Mouse (Mus musculus): Measurements from ENCODE around the gene Retreg1. TPM values are rescaled to one million over a fixed set of nuclear protein-coding genes. Genes with fewer than 3 reads are reported as not detected.

Retreg1 gene
- total RNA-seq (2021) = 100 to 1,000 TPM; 294 to 314 TPM
- long read RNA-seq, experiment 1, transcript Retreg1-205 (7 exons, 3,200 nt) = major isoform, 161 of 195 reads
- long read RNA-seq, experiment 1, partial matches to known transcripts = 20 of 195 reads
- long read RNA-seq, experiment 1, other reads (novel, unspliced or antisense) = 7 of 195 reads
- long read RNA-seq, experiment 2, transcript Retreg1-205 (7 exons, 3,200 nt) = major isoform, 86 of 97 reads
- long read RNA-seq, experiment 2, partial matches to known transcripts = 8 of 97 reads
- long read RNA-seq, experiment 2, other reads (novel, unspliced or antisense) = 0 of 97 reads

DNA sequence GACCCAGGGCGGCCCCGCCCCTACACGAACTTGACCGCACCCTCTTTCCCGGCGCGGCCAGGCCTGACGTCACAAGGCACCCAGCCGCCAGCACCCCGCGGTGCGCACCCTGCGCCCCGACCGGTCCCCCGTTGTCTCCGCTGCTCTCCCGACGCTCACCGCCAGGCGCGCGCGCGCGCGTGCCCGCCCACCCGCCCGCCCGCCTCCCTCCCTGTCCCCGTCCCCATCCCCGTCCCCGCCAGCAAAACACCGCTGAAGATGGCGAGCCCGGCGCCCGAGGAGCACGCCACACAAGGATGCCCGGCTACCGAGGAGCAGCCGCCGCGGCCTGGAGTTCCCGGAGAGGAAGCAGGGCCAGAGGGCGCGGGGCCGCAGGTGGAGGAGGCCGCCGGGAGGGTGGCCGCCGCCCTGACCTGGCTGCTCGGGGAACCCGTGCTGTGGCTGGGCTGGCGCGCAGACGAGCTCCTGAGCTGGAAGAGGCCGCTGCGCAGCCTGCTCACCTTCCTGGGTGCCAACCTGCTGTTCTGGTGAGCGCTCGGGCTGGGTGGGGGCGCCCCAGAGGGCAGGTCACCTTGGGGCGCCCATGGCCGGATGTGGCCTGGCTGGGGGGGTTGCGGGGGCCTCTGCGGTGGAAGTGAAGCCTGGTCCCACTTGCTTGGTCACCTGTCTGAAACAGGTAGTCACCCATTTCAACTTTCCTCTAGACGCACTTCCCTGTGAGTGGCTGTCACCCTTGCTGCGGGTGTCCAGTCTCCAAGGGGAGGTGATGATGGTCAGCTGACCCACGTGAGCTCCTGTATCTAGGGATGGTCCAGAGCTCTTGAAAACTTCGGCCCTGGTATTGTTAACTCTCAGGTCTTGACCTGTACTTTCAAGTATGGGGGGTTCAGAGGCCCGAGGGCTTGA is at the start of gene Retreg1:
Gene Retreg1 (plus strand): TSS at position 95 of the 906 bp plus-strand sequence.
- peak; percentile 84 to 87 for DNase-seq

DNA sequence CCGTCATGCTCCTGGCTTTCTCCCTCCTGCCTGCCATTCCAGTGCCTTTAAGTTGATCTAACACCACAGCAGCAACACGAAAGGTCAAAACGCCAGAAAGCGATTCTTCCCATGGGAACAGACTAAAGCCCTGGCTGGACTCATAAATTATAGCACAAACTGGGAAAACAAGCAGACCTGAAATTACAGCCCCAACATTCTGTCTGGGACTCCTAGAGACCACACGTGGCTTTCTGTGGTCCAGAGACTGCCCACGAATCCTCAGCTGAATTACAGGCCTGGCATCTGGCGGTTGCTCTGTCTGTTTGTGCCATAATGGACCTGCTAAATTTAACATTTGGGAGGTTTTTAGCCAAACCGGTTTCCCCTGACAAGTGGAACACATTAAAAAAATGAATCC is 48.9 kb upstream of the Retreg1 start:
- DNase-seq = no peak

DNA sequence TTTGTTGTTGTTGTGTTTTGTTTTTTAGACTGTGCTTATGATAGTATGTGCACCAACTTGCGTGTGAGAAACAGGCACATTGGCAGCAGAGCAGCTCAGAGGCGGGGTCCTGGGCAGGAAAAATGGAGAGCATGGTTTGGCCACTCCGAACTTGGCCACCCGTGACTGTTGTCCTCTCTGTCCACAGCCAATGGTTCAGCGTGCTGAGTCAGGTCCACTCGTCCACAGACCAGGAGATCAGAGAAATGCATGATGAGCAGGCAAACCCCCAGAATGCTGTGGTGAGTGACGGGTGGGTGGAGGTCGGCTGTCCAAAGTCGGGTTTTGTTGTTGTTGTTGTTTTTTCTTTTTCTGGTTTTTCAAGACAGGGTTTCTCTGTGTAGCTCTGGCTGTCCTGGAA is 47.5 kb upstream of the Retreg1 start:
- no peak for DNase-seq

DNA sequence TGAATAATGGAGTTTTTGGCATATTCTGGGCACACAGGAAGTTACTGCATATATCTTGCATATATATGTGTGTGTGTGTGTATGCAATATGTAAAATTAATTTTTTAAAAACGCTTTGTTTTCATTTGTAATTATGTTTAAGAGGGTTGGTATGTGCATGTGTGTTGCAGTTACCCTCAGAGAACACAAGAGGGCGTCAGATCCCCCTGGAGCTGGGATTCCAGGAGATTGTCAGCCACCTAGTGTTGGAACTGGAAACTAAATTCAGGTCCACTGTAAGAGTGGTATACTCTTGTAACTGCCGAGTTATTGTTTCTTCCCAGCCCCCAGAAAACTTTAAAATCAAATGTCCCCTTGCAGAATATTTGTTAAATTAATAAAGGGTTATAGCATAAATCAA is 46.6 kb upstream of the Retreg1 start:
- no peak for DNase-seq

DNA sequence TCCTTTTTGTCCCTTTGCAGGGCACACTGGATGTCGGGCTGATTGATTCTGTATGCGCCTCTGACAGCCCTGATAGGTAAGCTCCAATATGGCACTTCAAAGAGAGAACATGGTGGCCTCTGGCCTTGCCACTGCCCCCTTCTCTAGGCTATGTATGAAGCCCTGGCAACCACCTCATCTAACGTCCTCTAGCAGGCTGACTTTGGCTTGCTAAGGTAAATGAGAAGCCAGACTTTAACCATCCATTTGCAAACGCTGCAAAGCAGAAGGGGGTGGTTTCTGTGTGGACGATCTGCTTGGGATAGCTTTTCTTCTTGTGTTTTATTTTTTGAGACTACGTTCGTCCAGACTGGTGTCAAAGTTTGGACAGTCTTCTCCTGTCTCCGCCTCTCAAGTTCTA is 45.8 kb upstream of the Retreg1 start:
- no peak for DNase-seq

DNA sequence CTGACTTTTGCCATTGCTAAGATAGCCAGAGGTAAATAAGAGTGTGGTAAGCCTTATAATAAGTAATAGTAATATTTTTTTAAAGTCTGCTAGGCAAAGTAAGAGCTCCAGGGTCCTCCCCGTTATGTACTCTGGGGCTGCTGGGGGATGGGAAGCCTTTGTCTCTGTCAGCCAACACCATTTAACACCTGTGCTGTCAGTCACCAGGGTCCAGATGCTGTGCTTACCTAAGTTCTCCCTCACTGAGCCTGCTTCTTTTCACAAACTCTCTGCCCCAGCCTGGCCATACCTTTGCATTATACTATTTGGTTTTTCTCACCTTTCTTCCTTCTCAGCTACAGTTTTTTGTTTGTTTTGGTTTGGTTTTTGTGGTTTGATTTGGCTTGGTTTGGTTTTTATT is 45.1 kb upstream of the Retreg1 start:
- no peak for DNase-seq

DNA sequence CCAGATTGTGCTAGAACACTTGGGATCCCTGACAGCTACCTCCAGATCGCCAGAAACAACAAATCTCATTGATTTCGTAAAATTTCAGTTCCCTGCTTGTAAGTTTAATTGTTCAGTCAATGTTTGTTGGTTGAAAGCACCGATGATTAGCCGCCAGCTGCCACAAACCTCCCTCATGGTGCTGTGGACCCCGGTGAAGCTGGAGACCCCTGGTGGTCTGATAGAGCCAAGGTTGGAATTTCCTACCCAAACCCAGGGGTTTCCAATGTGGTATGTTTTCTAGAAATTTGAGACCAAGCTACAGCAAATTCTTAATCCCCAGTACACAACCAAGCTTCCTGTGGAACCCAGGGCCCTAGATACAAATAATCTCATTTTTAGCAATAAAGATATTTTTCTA is 41.3 kb upstream of the Retreg1 start:
- DNase-seq = no peak

DNA sequence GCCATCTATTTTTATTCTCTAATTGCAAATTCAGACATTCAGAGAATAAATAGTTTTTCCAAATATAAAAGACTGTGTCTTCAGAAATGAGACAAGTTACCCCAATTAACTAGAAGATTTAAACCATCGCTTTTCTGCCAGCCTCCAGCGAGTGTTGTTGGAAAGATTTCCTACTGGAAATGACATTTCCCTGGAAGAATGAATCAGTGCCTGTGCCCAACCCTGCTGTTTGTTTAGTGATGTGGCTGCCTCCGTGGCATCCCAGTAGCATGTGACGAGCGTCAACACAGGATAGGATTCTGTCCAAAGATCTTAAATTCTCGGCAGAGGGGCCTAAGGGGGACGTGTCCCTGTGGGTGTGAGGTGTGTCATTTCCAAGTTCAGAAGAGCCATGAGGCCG is 40.8 kb upstream of the Retreg1 start:
- DNase-seq = no peak

DNA sequence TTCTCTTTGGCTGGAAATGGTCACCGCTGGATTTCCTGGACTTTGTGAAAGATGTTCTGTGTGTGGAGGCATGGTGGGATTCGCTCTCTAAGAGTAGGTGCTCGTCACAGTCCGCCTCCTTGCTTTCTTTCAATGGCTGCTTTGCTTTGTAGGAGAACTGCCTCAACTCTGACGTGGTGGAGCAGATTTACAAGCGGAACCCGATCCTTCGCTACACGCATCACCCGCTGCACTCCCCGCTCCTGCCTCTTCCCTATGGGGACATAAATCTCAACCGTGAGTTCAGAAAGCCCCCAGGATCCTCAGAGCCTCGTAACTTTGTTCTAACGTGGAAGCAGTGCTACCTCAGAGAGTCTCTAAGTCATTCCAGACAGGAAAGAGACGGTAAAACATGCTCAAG is 39.9 kb upstream of the Retreg1 start:
- DNase-seq = no peak

DNA sequence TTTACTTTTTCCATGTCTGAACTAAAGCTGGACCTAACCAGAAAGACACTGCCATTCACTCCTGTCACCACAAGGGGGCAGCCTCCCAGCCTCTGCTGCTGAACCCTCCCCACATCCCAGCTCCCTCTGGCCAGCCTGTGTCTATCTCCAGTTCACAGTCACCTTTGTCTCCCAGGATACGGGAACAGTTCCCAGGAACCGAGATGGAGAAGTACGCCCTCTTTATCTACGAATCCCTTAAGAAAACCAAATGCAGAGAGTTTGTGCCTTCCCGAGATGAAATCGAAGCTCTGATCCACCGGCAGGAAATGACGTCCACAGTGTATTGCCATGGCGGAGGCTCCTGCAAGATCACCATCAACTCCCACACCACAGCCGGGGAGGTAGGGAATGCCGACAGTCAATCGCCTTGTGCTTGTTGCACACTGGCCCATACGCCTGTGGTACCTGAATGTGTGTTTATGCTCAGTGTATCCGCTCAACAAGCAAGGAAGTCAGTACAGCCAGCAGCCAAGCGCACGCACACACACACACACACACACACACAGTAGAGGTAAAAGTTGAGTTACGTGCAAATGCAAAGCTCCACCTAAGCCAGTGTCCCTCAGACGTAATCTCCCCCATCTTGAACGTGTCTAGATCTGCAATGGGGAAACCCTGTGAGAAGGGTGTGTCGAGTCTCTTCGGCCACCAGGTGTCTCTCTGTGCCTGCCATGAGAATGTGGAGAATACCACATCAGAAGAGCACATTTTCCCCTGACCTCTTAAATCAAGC is 37.5 kb upstream of the Retreg1 start:
- peak; percentile 67 to 81 for DNase-seq

DNA sequence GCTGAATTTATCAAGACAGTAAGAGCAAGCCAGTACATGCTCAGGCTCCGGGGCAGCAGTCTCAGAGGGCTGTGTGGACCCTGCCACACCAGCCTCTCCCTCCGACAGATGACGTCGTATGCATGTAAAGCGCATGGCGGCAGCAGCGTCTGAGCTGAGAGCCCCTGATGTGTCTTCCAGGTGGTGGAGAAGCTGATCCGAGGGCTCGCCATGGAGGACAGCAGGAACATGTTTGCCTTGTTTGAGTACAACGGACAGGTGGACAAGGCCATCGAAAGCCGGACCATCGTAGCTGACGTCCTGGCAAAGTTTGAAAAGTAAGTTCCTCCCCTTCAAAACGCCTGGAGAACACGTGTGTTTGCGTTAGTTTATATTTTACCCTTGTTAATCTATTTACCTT is 36.6 kb upstream of the Retreg1 start:
- no peak for DNase-seq

DNA sequence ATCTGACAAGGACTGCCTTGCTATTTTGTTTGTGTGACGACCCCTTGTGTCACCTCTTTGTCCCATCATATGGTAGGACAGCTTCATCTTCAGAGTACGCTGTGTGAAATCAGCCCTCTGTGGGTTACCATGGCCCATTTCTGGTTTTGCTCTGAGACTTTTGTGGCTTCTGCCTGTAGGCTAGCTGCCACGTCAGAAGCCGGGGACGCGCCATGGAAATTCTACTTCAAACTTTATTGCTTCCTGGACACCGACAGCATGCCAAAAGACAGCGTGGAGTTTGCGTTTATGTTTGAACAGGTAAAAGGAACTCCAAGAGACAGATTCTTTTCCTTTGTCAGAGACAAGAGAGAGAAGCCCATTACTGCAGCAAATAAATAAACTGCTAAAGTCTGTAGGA is 36.1 kb upstream of the Retreg1 start:
- no peak for DNase-seq

DNA sequence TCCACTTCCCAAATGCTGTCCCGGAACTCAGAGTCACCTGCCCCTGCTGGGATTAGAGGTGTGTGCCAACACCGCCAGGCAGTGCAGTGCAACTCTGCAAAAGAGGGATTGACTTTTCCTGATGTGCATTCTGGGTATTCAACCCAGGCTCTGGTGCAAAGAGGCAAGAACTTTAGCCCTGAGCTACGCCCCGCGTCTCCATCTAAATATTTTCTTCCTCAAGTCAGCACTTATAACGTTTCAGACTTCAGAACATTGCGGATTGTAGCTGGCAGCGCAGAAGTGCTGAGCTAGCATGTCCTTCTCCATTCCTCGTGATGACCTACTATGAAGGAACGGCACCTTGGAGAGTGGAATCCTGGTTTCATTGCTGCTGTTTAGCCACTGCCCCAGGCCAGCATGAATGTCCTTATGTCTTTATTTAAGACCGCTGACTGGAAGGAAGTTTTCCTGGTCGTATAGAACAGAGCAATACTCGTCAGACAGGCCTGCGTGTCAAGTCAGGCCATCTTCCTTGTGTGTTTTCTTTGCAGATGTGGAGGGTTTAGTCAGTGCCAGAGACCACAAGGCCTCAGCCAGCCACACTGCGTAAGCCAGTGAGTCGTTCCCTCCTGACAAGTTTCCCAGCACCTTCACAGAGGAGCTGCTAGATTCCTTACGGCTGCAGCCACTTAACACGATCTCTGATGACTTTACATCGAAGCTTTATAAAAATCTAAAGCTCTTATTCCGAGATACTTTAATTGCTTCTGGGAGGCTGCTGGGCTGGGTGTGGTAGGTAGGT is 34.1 kb upstream of the Retreg1 start:
- DNase-seq = no peak

DNA sequence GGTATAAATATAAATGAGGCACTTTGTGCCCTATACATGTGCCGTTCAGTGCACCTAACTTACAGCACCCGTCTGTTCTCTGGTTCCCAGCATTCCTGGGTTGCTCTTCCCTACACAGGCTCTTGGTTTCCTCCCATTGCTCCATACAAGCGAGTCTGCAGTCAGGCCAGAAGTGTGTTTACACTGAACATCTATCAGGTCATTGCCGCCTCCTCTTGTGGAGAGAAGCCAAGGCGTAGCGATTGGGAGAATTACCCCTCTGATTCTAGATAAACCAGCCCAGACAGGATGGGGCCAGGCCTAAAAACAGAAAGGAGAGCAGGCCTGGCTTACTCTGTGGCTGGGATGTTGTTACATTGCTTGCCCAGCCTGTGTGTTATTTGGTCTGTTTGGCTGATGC is 33.3 kb upstream of the Retreg1 start:
- DNase-seq = no peak

DNA sequence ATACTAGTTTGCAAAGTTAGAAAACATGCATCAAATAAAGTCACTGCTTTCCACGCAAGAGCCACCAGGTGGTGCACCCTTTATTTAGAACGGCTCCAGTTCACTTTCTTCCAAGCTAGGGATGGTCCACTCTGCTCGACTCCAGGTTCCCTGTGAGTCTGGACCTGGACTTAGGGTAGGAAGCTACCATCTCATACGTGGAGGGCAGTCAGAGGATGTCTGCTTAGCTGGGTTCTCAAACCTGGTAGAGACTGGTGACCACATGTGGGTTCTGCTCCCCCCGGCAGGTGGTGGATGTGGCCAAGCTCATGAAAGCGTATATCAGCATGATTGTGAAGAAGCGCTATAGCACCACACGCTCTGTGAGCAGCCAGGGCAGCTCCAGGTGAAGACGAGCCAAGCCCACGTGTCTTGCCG is 31.1 kb upstream of the Retreg1 start:
- DNase-seq = peak in 1 of 2 experiments; percentile 38

DNA sequence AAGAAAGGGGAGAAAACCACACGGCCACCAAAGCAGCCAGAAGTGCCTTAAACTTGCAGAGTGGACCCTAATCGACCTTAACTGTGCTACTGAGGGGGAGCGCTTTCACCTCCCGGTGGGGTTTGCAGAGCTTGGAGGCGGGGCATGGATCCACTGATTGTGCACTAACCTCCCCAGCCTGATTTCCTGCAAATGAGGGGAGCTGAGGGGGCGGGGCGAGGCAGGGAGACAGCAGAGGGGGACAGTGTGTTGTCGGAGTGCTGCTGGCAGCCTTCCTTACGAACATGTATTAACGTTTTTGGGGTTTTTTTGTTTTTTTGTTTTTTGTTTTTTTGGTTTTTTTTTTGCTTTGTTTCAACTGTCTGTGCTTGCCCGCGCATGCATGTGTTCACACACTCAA is 30.5 kb upstream of the Retreg1 start:
- no peak for DNase-seq

DNA sequence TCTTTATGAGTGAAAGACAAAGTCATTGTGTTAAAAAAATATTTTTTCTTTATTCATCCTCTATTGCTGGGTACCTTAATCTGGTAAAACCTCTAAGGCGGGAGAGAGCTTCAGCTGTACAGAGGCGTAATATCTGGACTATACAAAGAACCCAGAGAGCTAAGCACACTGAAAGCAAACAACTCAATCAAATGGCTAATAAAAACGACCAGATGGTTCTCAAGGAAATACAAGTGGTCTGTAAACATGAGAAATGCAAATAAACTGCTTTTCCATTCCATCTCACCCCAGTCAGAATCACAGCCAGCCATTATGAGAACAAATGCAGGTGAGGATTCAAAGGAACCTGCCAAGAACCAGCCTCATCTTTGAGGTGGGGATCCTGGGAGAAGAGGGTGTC is 28.4 kb upstream of the Retreg1 start:
- no peak for DNase-seq

DNA sequence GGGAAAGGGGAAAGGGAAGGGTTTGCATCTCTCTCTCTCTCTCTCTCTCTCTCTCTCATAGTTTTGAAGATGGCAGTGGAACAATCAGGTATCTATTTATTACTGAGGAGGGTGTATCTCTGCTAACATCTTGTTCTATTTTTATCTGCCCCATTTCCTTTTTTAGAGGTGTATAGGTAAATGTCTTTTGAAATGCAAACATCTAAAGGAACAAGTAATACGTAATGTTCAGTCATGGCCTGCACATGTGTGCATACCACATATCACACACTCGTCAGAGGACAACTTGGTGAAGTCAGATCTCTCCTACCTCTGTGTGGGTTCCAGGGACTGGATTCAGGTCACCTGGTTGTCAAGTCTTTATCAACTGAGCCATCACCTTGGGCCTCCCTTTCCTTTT is 25.8 kb upstream of the Retreg1 start:
- no peak for DNase-seq

DNA sequence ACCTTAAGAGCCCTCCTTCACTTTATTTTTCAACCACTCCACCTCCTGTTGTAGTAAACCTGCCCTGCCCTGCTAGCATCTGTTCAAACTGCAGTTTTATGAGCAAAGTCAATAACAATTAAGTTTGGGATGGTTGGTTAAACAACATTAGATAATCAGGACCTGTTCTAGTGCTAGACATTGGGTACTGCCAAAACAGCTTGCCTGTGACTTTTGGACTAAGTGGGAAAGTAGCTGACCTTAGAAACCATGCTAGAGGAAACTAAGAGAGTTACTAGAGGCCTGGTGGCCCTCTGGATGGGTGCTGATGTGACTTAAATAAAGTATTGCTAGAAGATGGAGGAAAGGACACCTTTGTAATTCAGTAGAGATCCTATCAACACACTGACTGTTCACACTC is 21.0 kb upstream of the Retreg1 start:
- DNase-seq = no peak

DNA sequence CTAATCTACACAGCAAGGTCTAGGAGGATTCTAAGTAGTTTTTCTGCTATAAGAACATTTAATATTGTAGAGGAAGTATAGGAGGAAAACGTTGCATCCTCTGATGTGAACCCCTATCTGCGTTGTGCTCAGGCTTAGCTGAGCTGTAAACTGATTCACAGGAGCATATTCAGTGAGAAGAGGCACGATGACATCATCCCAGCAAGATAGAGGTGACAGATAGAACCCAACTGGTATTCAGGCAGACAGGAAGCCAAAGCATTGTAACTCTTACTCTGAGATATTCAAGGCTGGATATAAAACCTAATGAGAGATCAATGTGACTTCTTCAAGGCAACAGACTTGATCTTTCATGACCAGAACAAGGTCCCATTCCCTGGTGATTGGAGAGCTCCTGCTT is 20.3 kb upstream of the Retreg1 start:
- no peak for DNase-seq

DNA sequence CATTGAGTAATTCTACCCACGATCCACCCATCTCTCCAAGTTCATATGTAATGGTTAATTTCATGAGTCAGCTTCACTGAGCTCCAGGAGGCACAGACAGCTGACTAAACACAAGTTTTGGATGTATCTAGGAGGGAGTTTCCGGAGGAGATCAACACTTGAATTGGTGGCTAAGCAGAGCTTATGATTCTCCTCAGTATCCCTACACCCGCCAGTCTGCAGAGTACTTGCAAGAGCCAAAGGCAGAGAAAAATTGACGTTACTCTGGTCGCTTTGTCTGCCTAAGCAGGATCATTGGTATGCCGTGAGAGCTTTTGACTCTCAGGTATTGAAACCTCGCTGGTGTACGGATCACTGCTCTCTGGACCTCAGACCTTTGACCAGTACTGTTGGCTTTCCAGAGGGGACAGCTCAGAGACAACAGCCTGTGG is 16.4 kb upstream of the Retreg1 start:
- DNase-seq = no peak

DNA sequence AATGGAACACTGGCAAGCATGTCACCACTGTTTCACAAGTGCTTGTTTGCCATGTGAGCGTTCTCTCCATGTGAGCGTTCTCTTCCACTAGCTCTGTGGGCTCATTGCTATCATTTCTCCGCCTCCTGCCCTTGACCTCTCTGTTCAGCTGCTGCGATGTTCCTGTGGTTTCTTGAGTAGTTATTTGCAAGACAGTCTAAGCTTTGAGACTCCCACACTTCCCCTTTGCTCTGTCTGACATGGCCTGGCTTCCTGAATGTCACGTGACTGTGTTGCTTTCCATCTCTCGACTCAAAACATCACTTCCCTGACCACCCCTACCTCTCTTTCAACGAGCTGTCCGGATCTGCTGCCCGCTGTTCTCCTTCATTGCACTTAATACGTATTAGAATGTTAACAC is 14.5 kb upstream of the Retreg1 start:
- DNase-seq = peak in 1 of 2 experiments; percentile 51
